Mouse (Mus musculus) limb, embryonic 12.5 days (tissue): ENCODE data around the gene Gabrg3. TPM values are rescaled to one million over a fixed set of nuclear protein-coding genes. Genes with fewer than 3 reads are reported as not detected.

ENCODE experiments used
- ATAC-seq: fragments of 200-750 bp; cut with Nextera tagmentation; 2 replicates; pipeline ENCODE4 v1.8.0; 2017; ENCODE audit warnings: low read depth, moderate TSS enrichment; ENCODE audit not compliant: insufficient number of reproducible peaks, insufficient read depth, low FRiP score, low TSS enrichment
- H3K27ac ChIP-seq: fragments of 300-500 bp; sonication (generic); 2 replicates; pipeline ENCODE4 v1.5.1; 2016; ENCODE audit warnings: mild to moderate bottlenecking, moderate library complexity
- H3K27me3 ChIP-seq: fragments of 300-500 bp; sonication (generic); 2 replicates; pipeline ENCODE4 v1.6.1; 2016; ENCODE audit warnings: mild to moderate bottlenecking, moderate library complexity
- H3K36me3 ChIP-seq: fragments of 300-500 bp; sonication (generic); 2 replicates; pipeline ENCODE4 v1.6.1; 2016; ENCODE audit warnings: mild to moderate bottlenecking, moderate library complexity
- H3K4me1 ChIP-seq: fragments of 300-500 bp; sonication (generic); replicated peaks from 2 replicates; pipeline ENCODE4 v1.6.1; 2016
- H3K4me2 ChIP-seq: fragments of 300-500 bp; sonication (generic); 2 replicates; pipeline ENCODE4 v1.6.1; 2016; ENCODE audit warnings: mild to moderate bottlenecking, moderate library complexity
- H3K4me3 ChIP-seq: fragments of 300-500 bp; sonication (generic); replicated peaks from 2 replicates; pipeline ENCODE4 v1.5.1; 2016; ENCODE audit warnings: mild to moderate bottlenecking
- H3K9ac ChIP-seq: fragments of 300-500 bp; sonication (generic); replicated peaks from 2 replicates; pipeline ENCODE4 v1.6.1; 2016; ENCODE audit warnings: mild to moderate bottlenecking, moderate library complexity
- H3K9me3 ChIP-seq: fragments of 300-500 bp; sonication (generic); 2 replicates; pipeline ENCODE4 v1.6.1; 2016; ENCODE audit warnings: mild to moderate bottlenecking, moderate library complexity
- WGBS: fragments of 180-500 bp; shearing (Covaris S2); methylation state at CpG from one replicate; pipeline ENCODE4 v1.1.7; 2016; 5-methylcytosine and 5-hydroxymethylcytosine counted together
- polyA plus RNA-seq: library from polyadenylated mRNA; unstranded; fragments of >200 nt; fragmentation: Nextera tagmentation; extraction: Ambion mirVana; gene quantifications from 2 replicates; pipeline ENCODE4 v1.2.1, GENCODE M21; 2016

The Gabrg3 gene
- polyA plus RNA-seq, 1 experiment from 2014 or later: 0.28 TPM

DNA sequence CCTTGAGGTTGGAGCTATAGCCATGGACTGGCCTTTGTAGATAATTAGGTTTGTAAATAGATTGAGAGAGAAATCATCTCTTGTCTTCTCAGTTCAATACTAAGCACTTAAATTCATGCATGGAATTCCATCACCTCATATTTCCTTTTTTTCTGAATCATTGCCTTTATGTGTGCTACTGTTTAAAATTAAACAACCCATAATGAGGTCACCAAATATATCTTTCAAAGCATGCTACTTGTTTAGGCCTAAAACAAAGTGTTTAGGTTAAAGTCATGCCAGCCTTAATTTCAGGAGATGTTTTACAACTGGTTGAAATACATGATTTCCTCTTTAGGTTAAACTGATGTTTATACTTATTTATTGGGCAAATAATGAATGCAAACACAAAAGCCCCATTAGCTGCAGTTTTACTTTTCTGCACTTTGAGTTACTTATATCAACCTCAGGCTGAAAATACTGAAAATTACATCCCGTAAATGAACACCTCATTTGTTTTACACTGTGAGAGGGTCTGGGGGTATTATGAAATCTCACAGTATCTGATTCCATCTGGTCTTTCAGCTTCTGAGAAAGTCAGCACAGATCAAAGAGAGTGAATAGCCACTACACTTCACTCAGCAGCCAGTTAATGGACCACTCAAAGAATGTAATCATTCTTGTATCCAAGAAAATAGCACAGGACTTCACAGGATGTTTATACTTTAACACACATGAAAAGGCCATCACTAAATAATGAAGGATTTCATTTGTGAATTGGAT is 519.5 kb downstream of the Gabrg3 start:
- Histone ChIP-seq H3K36me3 (no peaks in the 10 kb centered on the region), H3K9me3 (no peaks in the 10 kb centered on the region), H3K4me1 (no peaks in the 10 kb centered on the region), H3K27ac (no peak overlapping the region), H3K4me2 (no peak overlapping the region), H3K4me3 (no peak overlapping the region), H3K9ac (no peak overlapping the region), H3K27me3 (no peaks in the 10 kb centered on the region)
- ATAC-seq: no peak
- 56% methylated on average over 1 of the region's 1 CpGs for WGBS

DNA sequence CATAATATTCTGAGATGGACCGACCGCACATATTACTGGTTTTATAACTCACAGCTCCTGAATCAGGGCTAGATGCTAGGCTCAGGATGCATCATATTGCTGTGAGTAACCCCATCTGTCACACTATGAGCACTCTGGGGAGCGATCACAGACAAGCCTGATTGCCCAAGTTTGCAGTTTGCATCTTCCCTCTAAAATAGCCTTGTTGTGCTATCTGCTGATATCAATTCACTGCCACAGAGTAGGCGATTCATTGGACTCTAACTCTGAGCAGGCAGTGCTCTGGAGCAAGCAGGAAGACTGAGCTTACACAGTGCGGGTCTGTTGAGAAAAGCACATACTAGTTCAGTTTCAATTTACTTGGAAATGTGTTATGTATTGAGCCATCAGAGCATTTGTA is 543.4 kb downstream of the Gabrg3 start:
- WGBS: 89% methylated on average over 5 of the region's 5 CpGs
- H3K9ac ChIP-seq: no peak overlapping the region
- H3K4me3 ChIP-seq: no peak overlapping the region
- H3K4me1 ChIP-seq: no peaks in the 10 kb centered on the region
- no peaks in the 10 kb centered on the region for H3K27me3 ChIP-seq
- no peaks in the 10 kb centered on the region for H3K9me3 ChIP-seq
- H3K36me3 ChIP-seq: no peaks in the 10 kb centered on the region
- no peak overlapping the region for H3K4me2 ChIP-seq
- no peak overlapping the region for H3K27ac ChIP-seq
- no peak for ATAC-seq

DNA sequence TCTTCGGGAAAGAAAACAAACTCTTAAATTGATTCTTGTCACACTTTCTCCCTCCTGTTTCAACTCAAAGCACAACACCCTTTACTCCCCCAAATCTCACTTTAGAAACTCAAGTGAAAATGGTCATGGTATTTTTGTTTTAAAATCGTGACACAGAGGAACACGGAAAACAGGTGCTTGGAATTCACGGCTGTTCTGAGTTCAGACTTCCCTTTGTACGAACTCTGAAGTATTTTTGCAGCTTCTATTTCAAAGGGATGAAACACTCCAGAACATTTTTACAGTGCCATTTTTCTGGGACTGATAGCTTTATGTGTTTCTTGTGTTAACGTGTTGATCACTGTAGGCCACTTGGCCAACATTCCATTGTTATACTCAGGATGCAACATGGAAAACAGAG is 561.5 kb downstream of the Gabrg3 start:
- Histone ChIP-seq H3K4me1 (no peaks in the 10 kb centered on the region), H3K4me2 (no peak overlapping the region), H3K9ac (no peak overlapping the region), H3K36me3 (no peaks in the 10 kb centered on the region), H3K27ac (no peak overlapping the region), H3K4me3 (no peak overlapping the region), H3K27me3 (no peaks in the 10 kb centered on the region), H3K9me3 (no peaks in the 10 kb centered on the region)
- ATAC-seq: no peak
- 79% methylated on average over 6 of the region's 6 CpGs for WGBS

DNA sequence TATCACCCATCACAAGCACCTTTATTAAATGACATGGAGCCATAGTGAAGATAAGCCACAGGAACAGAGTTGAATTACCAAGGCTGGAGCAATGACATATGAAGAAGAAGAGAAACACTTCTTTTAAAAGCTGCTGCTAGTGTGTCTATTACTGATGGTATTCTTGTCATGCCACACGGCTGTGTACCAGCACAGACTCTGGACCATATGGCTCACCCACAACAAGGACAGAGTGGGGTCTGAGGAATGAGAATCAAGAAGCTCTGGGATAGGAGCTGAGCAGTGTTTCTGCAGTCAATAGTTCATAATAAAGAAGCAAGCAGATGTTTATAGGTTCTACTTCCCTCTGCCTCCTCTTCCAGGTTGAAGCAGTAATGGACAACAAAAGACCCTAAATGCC is 585.1 kb downstream of the Gabrg3 start:
- H3K9ac ChIP-seq: no peak overlapping the region
- no peaks in the 10 kb centered on the region for H3K27me3 ChIP-seq
- no peak overlapping the region for H3K4me3 ChIP-seq
- H3K27ac ChIP-seq: no peak overlapping the region
- H3K4me1 ChIP-seq: no peaks in the 10 kb centered on the region
- H3K36me3 ChIP-seq: no peaks in the 10 kb centered on the region
- H3K4me2 ChIP-seq: no peak overlapping the region
- no peak for ATAC-seq
- H3K9me3 ChIP-seq: no peaks in the 10 kb centered on the region
- 67% methylated on average over 1 of the region's 1 CpGs for WGBS

DNA sequence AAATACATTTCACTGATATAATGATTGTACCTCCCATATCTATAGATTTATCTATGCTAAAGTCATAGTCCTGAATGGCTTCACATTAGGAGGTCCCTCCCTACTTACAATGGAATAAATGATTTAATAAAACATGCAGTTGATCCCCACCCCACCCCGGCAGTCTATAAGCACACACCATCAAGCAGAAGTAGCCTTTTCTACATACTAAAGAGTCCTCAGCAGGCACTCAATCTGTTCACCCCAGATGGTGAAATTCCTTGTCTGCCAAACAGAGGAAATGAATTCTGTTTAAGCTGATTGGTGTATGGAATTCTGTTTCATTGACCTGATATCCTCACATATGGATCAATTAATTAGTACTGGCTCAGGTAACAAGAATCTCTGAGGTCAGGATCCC is 607.9 kb downstream of the Gabrg3 start:
- ATAC-seq: no peak
- Histone ChIP-seq H3K27me3 (no peaks in the 10 kb centered on the region), H3K4me2 (no peak overlapping the region), H3K27ac (no peak overlapping the region), H3K4me3 (no peak overlapping the region), H3K9me3 (no peaks in the 10 kb centered on the region), H3K36me3 (no peaks in the 10 kb centered on the region), H3K9ac (no peak overlapping the region), H3K4me1 (no peaks in the 10 kb centered on the region)
- WGBS: 100% methylated on average over 1 of the region's 1 CpGs

DNA sequence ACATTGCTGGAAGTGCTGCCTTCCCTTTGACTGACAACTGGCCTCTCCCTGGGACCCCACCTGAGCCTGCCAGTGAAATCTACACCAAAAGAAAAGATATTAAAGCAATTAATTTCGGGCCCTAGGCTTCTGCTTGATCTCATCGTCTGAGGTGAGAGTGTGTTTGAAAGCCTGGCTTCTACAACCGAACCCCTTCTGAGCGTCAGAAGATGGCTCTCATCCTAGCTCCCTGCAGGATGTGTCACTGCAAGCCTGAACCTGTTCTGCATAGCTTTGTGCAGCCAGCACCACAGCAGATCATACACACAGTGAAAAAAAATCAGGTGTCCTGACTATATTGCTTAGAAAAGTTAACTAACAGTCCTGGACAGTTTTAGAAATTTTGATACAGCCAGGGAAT is 618.8 kb downstream of the Gabrg3 start:
- Histone ChIP-seq H3K4me3 (no peak overlapping the region), H3K4me2 (no peak overlapping the region), H3K27ac (no peak overlapping the region), H3K9ac (no peak overlapping the region), H3K9me3 (no peaks in the 10 kb centered on the region), H3K36me3 (no peaks in the 10 kb centered on the region), H3K4me1 (no peaks in the 10 kb centered on the region), H3K27me3 (no peaks in the 10 kb centered on the region)
- WGBS: 64% methylated on average over 4 of the region's 4 CpGs
- ATAC-seq: no peak

DNA sequence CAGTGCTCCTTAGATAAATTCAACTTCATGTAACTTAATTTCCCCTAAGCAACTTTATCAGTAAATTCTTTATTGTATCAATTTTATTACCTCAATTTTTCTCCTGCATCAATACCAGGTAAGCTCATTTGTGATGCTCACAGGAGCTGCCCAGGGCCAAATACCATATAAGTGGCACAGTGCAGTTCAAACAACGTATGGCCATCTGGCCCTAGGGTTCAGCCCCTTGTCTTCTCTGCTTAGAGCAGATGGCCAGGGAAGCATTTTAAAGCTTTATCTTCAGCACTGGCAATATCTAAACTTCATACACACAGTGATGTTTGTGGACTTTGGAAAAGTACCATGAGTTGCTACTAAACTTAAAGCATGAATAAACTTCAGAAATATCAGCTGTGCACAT is 619.2 kb downstream of the Gabrg3 start:
- H3K9me3 ChIP-seq: no peaks in the 10 kb centered on the region
- no peaks in the 10 kb centered on the region for H3K27me3 ChIP-seq
- H3K9ac ChIP-seq: no peak overlapping the region
- H3K36me3 ChIP-seq: no peaks in the 10 kb centered on the region
- H3K4me1 ChIP-seq: no peaks in the 10 kb centered on the region
- no peak overlapping the region for H3K4me3 ChIP-seq
- no peak for ATAC-seq
- H3K4me2 ChIP-seq: no peak overlapping the region
- no peak overlapping the region for H3K27ac ChIP-seq
- 66% methylated on average over 1 of the region's 1 CpGs for WGBS

DNA sequence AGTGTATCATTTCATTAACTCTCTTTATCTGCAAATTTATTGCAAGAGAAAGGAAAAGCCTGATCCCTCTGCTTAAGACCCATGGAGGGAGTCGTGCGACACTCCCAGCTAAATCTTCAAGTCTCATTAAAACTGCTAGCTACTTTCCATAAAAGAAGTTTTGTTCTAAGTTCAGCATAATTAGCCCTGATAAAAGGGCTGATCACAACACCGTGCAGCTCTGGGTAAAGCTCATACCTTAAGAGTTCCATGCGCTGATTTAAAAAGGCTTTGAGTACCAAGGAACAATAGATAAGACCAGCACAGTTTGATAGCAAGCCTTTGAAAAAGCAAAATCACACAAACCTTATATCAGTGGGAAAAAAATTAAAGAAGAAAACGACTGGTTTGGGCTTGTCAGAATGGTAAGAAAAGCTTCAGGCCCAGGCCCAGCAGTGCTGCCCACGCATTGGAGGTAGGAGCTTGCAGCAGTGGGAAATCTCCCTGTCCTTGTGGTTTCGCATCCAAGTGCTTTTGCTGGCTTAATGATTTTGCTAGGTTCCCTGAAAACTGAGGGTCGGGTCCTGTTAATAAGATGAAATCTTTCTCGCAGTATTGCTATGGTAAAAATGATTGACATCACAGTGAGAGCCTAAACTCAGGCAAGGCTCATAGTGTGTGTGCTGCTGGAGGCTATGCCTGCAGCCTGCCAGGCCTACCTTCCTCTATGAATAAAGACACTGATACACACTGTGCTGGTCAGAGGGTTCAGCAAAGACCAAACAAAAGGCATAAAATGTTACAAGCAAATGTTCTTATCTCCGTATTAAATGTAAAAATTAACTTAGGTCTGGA is 621.2 kb downstream of the Gabrg3 start:
- no peak overlapping the region for H3K27ac ChIP-seq
- WGBS: 79% methylated on average over 10 of the region's 10 CpGs

DNA sequence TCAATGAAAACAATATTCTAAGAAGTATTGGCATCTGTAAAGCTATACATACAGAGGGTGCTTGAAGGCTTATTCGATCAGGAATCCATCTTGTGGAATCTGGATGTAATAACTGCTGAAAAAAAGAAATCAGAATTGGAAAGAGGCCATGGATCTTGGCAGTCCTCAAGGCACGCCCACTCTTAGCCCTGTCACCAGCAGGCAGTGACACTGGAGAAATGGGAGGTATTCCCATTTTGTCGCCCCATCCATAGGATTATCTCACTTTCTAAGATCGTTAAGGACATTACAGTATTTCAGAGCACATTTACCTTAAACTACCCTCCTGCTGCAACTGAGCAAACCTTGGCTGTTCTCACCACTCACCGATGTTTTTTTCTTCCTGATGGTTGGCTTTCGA is 657.8 kb downstream of the Gabrg3 start:
- no peaks in the 10 kb centered on the region for H3K36me3 ChIP-seq
- no peak for ATAC-seq
- no peak overlapping the region for H3K4me3 ChIP-seq
- H3K9me3 ChIP-seq: no peaks in the 10 kb centered on the region
- H3K9ac ChIP-seq: no peak overlapping the region
- 84% methylated on average over 6 of the region's 6 CpGs for WGBS
- no peaks in the 10 kb centered on the region for H3K4me1 ChIP-seq
- no peak overlapping the region for H3K4me2 ChIP-seq
- H3K27me3 ChIP-seq: no peaks in the 10 kb centered on the region
- H3K27ac ChIP-seq: no peak overlapping the region

More for the DNA sequence above, 621.2 kb downstream of the Gabrg3 start:
- no peaks in the 10 kb centered on the region for H3K4me1 ChIP-seq
- H3K4me3 ChIP-seq: no peak overlapping the region
- ATAC-seq: no peak
- H3K36me3 ChIP-seq: no peaks in the 10 kb centered on the region
- no peak overlapping the region for H3K4me2 ChIP-seq
- no peaks in the 10 kb centered on the region for H3K9me3 ChIP-seq
- H3K27me3 ChIP-seq: no peaks in the 10 kb centered on the region
- H3K9ac ChIP-seq: no peak overlapping the region
